Mouse (Mus musculus): ENCODE data around the gene AL732309.1.

Gene AL732309.1

GRCm38 (mm10) chr2:25246183-25247072 lies at the start of gene AL732309.1:
TSS of gene AL732309.1 (minus strand) at chr2:25246863.
- DNase-seq (ENCODE audit: low read depth, low spot score) = no peak

GRCm38 (mm10) chr2:25293706-25294105 lies 47.0 kb upstream of the AL732309.1 start:
- DNase-seq (ENCODE audit: low read depth, low spot score) = no peak

GRCm38 (mm10) chr2:25292856-25293255 lies 46.2 kb upstream of the AL732309.1 start:
- no peak for DNase-seq (ENCODE audit: low read depth, low spot score)

GRCm38 (mm10) chr2:25292054-25292544 lies 45.4 kb upstream of the AL732309.1 start:
- no peak for DNase-seq (ENCODE audit: low read depth, low spot score)

- no peak for DNase-seq (ENCODE audit: low read depth, low spot score)
These were observed 44.8 kb upstream of the AL732309.1 start for GRCm38 (mm10) chr2:25291184-25292053.

GRCm38 (mm10) chr2:25290816-25291130 lies 44.1 kb upstream of the AL732309.1 start:
- DNase-seq (ENCODE audit: low read depth, low spot score) = no peak

GRCm38 (mm10) chr2:25290101-25290815 lies 43.6 kb upstream of the AL732309.1 start:
- DNase-seq (ENCODE audit: low read depth, low spot score) = no peak

GRCm38 (mm10) chr2:25289651-25290050 lies 43.0 kb upstream of the AL732309.1 start, which contains the start of gene Lrrc26:
TSS of gene Lrrc26 (plus strand) at chr2:25289915.
- DNase-seq (ENCODE audit: low read depth, low spot score) = no peak

- no peak for DNase-seq (ENCODE audit: low read depth, low spot score)
These were observed 42.2 kb upstream of the AL732309.1 start for GRCm38 (mm10) chr2:25288734-25289345.

- no peak for DNase-seq (ENCODE audit: low read depth, low spot score)
These were observed 41.4 kb upstream of the AL732309.1 start, which contains the start of gene Tmem210 for GRCm38 (mm10) chr2:25287927-25288649. TSS of gene Tmem210 (plus strand) at chr2:25288145.

- DNase-seq (ENCODE audit: low read depth, low spot score) = no peak
These were observed 40.4 kb upstream of the AL732309.1 start for GRCm38 (mm10) chr2:25286837-25287636.

- DNase-seq (ENCODE audit: low read depth, low spot score) = no peak
These were observed 39.7 kb upstream of the AL732309.1 start for GRCm38 (mm10) chr2:25286314-25286713.

GRCm38 (mm10) chr2:25285551-25285950 lies 38.9 kb upstream of the AL732309.1 start:
- no peak for DNase-seq (ENCODE audit: low read depth, low spot score)

- no peak for DNase-seq (ENCODE audit: low read depth, low spot score)
These were observed 32.5 kb upstream of the AL732309.1 start for GRCm38 (mm10) chr2:25278928-25279882.

- no peak for DNase-seq (ENCODE audit: low read depth, low spot score)
These were observed 26.3 kb upstream of the AL732309.1 start for GRCm38 (mm10) chr2:25273010-25273409.

- no peak for DNase-seq (ENCODE audit: low read depth, low spot score)
These were observed 25.9 kb upstream of the AL732309.1 start for GRCm38 (mm10) chr2:25272515-25272914.

- peak; percentile 90 for DNase-seq (ENCODE audit: low read depth, low spot score)
These were observed 25.3 kb upstream of the AL732309.1 start, which contains the start of the genes Ssna1 and Anapc2 for GRCm38 (mm10) chr2:25271827-25272511. TSS of gene Ssna1 (minus strand) at chr2:25272438. TSS of gene Anapc2 (plus strand) at chr2:25272478.

Measured in brain, embryonic 18.5 days (tissue).